Mouse (Mus musculus) CH12F3 (cell line): Measurements from ENCODE around the gene Nebl.

Experiments
- in situ Hi-C: fragments of 300-500 bp; cut with MboI; formaldehyde crosslinking; loops from 2 replicates; pipeline ENCODE4 v1.14.3; 2020; ENCODE audit warnings: low sequenced_read_pairs

Nebl gene

DNA sequence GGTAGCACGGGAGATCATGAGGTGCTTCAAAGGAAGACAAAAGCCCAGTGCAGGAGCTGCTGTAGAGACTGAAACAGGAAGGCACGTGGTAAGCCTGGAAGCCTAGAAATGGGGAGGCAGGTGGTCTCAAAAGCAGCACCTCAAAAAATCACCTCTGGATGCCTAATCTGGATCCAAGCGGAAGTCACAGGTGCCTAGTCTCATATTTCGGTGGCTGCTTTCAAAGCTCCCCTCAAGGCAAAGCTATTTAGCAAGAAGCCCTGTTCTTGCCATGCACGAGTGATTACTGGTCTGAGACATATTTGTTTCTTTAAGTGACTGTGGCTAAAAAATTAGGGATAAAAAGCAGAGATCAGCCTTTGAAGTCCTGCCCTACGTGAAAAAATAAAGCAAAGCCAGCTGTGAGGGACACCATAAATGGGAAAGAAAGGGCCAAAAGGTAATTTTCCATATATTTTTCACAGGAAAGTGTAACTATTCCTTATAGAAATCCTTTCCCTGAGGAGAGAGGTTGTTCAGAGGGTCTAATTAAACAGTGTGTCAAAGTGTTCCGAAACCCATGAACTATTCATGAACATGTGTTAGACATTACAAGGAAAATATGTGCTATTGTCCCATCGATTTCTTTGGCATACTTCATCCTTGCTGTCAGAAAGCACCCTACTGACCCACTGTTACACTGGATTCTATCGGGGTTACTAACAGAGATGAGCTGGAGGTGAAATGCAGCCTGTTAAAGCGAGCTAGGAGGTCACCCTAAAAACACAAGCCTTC, 206.9 kb downstream of the Nebl start:
- in situ Hi-C loops, result no loop called here

DNA sequence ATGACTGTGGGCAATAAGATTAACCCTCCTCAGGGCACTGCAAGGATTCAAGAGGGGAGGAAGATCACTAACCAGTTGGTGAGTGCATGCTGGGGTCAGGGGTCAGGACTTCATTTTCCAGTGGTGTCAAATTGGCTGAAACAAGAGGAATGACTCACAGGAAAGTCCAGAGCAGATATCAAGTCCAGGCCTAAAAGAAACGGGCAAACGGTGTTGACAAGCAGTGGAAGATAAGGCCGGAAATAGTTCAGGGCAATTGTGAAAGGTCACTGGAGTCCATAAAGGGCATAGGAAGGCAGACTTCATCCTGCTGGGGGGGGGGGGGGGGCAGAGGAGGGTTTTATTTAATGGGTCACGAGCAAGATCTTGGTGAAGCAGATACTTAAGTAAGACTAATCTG, 207.5 kb downstream of the Nebl start:
- in situ Hi-C loops, result no loop called here

DNA sequence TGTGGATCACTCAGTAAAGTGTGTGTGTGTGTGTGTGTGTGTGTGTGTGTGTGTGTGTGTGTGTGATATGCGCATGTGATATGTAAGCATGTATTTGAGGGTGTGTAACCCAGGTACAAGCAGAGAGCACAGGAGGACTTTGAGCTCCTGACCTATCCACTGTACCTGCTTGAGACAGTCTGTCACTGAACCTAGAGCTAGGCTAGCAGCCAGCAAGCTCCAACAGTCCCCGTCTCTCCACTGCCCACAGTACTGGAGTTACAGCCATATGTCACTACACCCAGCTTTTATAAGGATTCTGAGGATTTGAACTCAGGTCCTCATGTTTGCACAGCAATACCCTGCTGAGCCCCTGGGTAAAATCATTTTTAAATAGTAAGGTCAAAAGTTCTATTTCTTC, 215.6 kb downstream of the Nebl start:
- in situ Hi-C loops, result no loop called here

DNA sequence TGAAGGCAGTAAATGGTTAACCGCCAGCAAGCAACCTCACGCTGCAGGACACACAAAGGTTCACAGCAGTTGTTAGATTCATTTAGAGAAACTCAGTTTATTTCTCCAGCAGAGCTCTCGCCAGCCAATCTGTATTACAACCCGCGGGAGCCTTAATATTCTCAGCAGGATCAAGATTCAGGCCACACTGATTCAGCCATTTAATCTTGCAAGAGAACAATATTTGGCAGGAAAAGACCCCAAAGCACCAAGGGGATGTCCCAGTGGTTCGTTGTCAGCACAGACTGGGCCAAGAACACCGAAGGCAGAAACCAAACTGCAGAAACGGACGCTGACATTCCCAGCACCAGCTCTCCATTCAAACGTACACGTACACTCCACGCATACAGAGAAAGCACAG, 216.5 kb downstream of the Nebl start:
- in situ Hi-C loops, result no loop called here

DNA sequence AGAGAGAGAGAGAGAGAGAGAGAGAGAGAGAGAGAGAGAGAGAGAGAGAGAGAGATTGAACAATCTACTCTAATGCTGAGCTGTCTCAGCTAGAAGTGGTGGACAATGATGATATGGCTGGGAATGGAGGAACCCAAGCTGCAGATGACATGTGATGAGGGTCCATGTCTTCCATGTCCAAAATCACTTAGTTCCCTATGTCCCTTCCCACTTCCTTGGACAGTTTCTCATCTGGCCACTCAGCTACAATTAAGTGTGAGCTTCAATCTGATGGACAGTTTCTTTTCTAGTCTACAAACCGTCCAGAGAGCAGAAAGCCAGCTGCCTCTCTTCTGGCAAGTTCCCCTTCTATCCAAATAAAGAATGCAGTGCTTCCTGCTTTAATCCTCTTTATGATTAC, 221.3 kb downstream of the Nebl start:
- in situ Hi-C loops, result no loop called here

DNA sequence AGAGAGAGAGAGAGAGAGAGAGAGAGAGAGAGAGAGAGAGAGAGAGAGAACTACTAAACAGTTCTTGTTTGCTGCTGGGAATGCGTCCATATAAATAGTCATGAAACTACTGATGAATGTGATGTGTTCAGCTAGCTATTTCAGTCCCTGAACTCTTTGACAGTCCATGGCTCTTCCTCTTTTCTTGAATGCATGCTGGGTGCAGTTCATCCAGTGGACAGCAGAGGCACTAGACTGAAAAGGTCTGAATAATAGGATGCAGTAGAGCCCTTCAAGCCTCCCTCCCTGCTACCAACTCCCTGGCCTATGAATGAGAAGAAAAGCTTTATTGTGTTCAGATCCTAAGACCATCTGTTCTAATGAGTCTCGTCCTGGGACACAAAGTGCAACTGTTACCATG, 223.9 kb downstream of the Nebl start:
- in situ Hi-C loops, result no loop called here

DNA sequence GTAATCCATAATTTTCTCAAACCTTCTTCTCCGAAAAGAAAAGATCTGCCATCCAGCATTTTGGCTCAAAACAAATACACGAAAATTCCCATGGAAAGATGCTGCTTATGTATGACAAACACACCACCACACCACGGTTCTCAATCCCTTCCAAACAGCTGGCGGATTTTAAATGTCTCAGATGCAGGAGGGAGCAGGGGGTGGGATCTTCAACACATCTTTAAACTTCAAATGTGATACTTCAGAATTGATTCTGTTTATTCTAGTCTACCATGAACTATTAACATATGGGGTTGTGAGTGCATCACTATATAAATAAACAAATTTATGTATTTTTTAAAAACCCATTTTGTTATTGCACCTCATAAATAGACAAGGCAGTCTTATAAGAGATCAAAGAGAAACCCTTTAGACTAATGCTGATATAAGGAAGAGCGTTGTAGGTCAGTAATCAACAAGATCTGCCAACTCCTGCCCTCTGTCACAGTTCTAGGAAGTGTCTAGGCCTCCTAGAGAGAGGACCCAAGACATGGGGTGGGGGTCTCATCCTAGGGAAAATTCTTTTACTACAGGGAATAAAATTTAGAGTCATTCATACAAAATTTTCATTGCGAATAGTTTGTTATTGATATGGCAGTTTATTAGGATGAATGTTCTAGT, 227.0 kb downstream of the Nebl start:
- in situ Hi-C loops, result no loop called here

DNA sequence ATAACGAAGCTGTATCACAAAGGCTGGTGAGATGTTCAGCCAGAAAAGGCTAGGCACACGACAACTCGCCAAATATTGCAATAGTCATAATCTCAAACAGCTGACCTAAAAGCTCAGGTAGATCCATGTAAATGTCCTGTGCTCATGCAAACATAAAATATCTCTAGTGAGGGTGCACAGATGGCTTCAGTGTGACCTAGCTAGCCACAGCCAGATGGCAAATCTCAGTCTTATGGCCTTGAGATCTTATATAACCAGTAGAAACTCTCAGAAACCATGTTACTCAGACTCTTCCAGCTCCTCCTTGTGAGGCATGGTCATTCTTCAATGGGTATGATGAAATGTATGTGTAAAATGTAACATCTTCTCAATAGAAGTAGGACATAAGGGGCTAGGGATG, 230.2 kb downstream of the Nebl start:
- in situ Hi-C loops, result no loop called here

DNA sequence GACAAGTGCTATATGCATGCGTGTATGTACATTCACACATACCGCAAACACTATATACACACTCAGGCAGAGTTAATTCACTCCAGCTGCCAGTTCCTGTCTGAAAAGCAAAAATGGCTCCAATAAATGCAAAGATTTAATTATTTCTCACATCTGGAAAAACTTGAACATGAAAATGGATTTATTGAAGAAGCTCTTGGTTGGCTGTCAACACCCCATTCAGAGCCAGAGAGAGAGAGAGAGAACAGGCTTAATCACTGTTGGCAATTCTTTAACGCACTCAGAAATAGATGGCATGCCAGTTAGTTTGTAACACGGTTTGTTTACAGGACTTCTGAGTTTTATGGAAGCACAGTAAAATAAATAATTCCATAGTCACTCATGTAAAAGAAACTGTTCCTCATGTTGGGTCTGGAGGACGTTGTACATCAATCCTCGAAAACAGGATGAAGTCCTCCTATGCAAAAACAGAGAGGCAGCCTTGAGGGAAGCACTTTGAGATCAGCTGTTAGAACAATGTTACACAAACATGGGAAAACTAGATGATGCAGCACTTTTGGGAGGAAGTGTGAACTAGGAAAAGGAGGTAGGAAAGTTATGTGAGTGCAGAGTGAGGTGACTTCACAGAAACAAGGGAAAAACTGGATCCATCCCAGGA, 265.6 kb downstream of the Nebl start:
- in situ Hi-C loops, result no loop called here

DNA sequence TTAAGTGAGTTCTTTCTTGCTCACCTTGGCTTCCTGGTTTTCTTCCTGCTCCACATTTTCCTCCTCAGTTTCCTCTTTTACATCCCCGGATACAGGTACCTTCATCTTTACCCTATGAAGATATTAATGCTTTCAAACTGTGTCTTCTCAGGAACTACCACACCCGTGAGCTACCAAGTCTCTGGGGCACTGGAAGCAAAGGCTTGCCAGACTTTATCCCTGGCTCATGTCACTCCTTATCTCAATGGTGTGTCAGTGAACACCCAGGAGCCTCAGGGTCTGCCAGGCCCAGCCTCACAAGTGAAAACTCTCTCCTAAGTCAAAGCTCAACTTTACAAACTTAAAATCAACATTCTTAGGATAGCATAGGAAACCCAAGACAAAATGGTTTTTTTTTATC, 270.8 kb downstream of the Nebl start:
- in situ Hi-C loops, result no loop called here

DNA sequence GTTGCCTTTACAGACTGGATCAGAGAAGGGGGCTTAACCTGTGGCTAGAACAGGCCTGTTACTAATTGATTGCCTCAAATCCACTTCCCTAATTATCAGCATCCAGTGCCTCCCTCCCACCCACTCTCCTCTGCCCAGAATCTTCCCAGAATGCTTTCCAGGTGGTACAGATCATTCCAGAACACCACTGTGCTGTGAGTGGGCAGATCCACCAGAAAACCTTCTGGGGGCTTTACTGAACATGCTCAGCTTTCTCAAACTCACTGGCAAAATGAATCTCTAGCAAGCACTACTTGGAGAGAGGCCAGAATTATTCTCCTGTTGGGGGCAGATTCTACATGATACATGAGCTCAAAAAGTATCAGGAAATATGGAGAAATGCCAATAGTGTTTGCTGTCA, 277.6 kb downstream of the Nebl start:
- in situ Hi-C loops, result no loop called here

DNA sequence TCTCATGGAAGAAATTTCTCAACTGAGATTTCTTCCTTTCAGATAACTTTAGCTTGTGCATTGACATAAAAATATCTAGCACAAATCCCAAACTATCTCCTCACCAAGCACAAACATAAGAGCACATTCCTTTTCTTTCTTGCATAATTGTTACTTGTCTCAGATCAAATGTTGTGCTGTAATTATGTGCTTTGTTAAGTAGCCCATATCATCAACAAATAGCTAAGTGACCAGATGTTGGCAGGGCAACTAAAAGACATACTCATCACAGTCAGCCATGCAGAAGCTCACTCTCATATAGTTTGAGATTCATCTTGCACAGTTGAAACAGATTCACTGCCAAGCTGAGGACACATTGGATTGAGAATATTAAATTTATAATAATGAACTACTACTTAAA, 282.9 kb downstream of the Nebl start:
- in situ Hi-C loops, result no loop called here

DNA sequence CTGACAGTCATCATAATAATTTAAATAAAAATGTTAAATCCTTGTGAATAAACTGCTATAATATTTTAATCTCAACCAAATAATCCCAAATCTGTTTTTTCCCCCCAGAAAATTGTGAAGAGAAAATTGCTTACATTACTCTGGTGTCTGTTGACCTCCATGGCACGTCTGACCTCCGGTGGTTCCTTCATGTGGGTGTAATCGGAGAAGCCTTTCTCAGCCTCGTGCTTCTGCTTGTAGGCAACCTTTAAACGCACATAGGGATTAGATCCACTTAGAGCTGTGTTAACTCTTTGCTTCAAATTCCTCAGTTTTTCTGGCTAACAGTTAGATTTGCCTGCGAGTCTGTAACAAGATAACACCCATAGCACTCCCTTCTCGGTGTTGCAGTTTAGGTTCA, 287.7 kb downstream of the Nebl start:
- in situ Hi-C loops, result no loop called here

DNA sequence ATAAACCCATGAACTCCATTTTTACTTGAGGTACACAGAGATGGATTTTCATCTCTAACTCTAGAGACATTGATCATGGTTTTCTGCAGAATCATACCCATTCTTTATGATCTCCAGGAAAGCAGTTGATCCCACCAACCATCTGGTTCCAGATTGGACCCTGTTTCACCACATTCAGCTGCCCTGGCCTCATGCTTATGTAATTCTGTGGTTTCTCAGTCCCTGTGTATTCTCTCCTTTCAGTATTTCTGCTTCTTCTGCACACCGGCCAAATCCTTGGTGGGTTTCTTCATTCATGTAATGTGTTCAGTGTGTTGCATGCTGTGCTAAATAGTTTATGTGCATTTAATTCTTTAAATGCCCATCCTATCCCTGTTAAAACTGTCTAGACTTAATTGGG, 292.9 kb downstream of the Nebl start:
- in situ Hi-C loops, result no loop called here

DNA sequence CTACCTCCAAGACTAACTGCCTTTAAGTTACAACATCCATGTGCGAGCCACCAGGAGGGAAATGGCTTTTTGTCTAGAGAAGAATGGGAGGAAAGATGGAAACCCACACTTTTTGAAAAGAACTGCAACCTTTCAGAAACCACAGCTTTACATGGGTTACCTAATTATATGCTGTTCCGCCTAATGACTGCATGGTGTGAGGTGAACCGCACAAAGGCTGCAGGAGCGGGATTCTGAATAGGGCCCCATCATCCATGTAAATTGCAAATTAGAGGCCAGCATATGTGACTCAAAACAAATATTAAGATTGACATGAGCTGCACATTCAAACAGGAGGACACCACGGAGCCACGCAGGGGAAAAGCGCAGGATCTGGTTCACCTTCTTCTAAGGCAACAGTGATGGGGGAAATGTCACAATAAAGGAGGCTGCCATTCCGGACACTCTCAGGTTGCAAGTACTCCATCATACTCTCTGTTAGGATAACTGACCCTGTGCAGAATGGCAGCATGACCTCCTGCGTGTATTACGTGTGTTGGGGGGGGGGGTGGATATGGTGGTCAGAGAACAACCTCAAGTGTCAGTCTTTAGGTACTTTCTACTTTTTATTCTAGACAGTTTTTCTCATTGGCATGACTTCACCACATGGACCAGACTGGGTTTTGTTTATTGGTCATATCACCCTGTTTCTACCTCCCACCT, 294.4 kb downstream of the Nebl start:
- in situ Hi-C loops, result no loop called here

DNA sequence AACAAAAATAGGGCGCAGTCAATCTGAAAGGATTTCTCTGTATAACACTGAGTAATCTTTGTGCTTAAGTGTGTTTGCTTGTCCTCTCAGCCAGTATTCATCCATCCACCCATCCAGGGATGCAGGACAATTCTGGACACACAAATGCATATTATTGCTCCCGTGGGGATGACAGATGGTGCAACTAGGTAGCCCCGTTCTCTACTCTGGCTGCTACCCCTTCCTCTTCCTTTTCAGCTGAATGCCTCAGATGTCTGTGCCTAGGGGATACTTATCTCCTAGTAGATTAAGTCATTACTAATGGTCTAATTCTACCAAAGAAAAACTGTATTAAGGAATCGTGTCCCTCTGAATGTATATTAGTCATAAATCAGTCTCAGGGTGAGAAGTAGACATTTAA, 296.0 kb downstream of the Nebl start:
- in situ Hi-C loops, result no loop called here

DNA sequence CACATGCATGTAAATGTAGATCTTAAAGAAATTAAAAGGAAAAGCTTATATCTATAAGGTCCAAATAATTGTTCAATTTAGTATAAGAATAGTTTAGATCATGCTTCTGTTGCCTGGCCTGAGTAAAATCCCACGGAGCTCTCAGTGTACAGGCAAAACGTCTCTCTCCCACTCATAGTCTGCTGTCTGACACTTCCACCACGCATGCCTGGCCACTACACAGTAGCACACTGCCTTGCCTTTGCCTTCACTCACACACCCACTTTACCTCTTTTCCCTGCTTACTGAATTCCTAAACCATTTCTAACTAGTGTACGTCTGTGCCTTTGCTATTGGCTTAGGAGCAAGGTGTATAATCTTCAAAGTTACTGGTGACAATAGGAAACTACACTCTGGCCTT, 302.2 kb downstream of the Nebl start:
- in situ Hi-C loops, result no loop called here

DNA sequence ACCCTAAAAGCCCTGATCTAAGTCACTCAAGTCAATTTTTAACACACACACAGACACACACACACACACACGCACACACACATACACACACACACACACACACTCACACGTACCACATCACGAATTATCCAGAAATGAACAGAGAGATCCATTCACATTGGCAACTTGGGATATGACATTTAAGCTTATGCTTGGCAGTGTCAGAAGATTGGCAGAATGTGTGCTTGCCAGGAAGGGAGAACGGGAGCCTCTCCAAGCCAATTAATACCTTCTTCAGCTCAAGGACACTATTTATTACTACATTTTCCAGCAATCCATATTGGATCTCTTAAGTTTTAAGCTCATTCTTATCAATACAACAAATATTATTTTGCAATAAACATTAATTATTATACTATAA, 303.1 kb downstream of the Nebl start:
- in situ Hi-C loops, result no loop called here

DNA sequence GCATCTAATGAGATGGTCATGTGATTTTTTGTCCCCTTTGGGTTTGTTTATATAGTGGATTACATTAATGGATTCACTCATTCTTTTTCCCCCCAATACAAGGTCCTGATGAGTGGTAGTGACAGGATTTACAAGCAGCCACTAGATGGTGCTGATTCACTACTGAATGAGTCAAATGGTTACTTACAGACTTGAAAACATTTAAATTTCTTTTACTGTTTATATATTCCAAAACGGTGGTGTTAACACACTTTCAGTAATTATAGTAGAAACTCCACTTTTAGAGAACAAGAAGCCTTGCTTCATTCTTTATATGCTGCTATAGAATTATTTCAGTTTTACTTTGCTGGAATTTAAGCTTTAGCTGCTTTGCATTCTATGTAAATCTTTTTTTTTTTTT, 308.3 kb downstream of the Nebl start:
- in situ Hi-C loops, result loop anchor here (25.0 kb wide), 1 partner anchor 1061 kb away; the partner anchor contains the start of gene Plxdc2

DNA sequence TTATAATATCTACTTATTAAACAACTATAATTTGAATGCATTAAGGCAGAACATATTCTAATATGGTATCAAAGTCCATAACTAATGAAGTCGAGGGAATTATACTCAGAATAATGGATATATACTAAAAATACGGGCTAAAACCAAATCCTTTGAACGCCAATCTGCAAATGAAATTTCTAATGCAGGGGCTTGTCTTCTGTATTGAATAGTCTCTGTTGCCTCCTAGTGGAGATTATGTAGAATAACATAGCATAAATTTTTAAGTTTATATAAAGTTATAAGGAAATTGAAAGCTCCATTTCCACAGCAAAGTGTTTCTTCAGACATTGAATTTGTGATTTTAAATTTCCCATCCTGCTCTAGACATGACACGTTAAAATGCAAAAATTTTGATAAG, 315.9 kb downstream of the Nebl start:
- in situ Hi-C loops, result loop anchor here (25.0 kb wide), 1 partner anchor 1053 kb away; the partner anchor contains the start of gene Plxdc2

DNA sequence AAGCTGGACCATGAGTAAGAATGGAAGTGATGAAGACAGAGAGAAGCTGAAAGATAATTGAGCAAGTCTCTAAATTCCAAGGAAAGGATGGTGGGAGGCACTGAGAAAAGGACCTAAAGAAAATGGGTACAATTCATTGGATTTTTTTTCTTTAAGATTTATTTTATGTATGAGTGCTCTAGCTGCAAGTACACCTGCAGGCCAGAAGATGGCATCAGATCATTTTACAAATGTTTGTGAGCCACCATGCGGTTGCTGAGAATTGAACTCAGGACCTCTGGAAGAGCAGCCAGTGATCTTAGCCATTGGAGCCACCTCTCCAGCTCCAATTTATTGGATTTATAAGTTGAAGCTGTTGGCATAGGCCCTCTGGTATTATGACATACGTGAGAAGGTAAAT, 316.9 kb downstream of the Nebl start:
- in situ Hi-C loops, result loop anchor here (25.0 kb wide), 1 partner anchor 1052 kb away; the partner anchor contains the start of gene Plxdc2
